Mouse (Mus musculus) yolk sac, embryonic 10.5 days (tissue): ENCODE results near the gene Cd48.
"Not testable (repeated sequence)": the region's sequence is repeated elsewhere in the genome, so short reads cannot be mapped to it uniquely, and the experiment has no call there.

Experiments
- DNase-seq: peaks from one replicate; pipeline ENCODE4 v3.0.0-alpha.2; 2017; ENCODE audit warnings: low spot score

Gene Cd48

DNA sequence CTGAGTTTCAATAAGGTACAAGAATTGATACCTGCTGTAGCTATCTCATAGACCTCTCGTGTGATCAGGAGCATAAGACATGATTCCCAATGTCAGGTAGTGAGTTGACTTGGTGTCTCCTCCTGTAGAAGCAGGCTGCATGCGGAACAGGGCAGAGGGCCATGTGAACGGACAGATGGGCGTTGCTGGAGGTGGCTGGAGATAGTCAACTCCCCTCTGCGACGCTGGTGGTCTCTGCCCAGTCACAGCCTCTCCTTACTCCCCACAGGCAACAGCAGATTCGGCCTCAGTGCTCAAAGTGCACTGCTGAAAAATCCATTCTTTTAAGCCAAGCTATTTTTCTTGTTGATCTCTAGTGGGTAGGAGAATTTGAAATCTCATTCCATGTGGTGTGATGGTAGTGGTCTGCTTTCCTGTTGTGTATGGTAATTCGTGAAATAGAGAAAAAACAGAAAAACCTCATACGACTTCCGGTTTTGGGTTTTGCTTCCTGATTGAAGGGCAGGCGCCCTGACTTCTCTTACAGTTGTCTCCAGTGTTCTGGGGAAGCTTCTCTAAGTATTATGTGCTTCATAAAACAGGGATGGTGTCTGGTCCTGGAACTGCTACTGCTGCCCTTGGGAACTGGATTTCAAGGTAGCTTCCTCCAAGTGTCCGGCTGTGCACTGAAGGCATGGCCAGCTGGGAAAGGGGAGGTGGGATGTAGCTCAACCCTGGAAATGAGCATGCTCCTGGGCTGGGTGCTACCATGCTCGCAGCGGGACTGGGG, at the start of gene Cd48:
TSS of gene Cd48 (plus strand) at position 479 of the 769 bp plus-strand sequence.
- DNase-seq = no peak

DNA sequence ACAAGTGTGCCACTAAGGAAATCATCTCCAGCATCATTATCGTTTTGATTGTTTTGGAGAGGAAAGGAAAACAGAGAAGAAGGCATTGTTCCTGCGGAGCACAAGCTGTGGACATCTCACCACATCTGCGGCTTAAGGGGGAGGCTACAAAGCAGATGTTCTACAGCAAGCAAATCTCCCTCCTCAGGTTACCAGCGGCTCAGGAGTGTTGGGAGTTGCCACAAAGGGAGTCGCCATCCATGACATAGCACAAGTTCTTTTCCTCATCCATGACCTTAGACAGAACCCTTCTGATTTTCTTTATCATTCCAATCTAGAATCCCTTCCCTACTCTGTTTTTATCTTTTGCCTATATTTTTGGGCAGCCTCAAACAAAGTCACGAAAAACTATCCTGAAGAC, 46.1 kb upstream of the Cd48 start:
- DNase-seq = no peak

- no peak for DNase-seq
Observed at GRCm38 (mm10) chr1:171637101-171637500, 44.7 kb upstream of the Cd48 start.

DNA sequence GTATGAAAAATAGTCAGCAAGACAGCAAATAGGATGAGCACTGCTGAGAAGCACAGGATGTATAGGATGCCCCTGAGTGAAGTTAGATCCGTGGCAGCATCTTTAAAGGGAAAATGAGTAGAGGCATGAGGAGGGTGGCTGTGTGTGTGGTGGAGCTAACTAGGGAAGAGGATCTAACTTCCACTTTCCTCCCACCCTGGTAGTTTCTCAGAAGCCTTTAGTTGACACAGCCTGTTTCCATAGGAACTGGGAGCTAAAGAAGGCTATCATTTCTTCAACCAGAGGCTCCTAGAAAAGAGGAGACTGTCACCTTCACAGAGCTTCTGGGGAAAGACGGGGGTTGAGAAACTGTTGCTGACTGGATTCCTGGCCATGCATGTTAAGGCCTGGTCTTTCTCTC, 43.1 kb upstream of the Cd48 start:
- DNase-seq = no peak

DNA sequence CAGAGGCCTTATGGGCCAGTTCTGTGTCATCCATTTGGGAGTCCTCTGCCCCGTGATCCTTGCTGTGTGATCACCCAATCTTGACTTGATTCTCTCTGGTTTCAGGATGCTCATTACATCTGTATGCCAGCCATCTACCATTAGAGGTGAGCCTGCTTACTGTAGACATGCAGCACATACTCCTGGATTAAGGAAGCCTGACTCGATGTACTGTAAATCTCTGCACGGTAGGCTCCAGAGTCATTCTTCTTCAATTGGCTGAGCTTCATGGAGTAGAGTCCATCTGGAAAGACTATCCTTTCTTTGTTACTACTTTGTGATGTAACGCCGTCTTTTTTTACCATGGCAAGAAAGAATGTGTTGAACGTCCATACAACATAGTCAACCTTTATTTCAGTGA, 41.0 kb upstream of the Cd48 start:
- no peak for DNase-seq

DNA sequence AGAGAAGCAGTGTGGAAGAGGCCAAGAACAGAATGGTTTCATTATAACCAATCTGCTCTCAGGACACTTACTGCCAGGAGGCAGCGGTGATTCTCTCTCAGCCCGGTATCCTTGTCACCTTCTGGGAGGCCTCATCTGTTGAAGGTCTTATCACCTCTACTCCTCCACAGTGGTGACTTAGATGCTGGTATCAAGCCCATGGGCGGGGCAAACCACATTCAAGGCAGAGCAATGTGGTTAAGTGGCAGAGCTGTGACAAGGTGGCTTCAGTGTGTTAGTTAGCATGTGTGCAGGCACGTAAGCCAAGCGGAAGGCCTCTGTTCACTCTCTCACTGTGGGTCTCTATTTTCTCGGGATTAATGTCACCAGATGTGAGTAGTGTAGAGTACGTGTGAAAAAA, 38.2 kb upstream of the Cd48 start:
- DNase-seq = no peak

DNA sequence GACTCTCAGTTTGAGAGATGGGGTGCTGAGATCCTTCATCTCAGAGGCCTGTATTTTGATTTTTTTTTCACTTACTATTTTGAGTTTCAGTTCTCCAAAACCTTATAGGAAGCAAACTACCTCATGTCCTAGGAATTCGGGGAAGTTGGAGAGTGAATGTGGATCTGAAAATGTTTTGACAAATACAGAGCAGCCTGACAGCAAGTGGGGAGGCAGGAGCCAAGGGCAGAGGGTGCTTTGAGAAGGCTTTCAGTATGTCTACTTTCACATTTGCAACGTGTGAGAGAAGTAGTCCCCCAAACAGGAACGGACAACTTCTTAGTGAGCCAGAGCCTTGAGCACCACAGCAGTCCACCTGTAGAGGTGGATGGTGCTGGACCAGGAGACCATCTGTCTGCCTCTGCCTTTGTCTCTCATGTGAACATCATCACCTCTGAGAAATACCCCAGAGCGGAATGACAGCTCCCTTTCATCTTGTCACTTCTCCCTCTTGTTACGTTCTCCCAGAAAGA, 35.3 kb upstream of the Cd48 start:
- no peak for DNase-seq

GRCm38 (mm10) chr1:171647716-171648115, 34.1 kb upstream of the Cd48 start:
- no peak for DNase-seq

DNA sequence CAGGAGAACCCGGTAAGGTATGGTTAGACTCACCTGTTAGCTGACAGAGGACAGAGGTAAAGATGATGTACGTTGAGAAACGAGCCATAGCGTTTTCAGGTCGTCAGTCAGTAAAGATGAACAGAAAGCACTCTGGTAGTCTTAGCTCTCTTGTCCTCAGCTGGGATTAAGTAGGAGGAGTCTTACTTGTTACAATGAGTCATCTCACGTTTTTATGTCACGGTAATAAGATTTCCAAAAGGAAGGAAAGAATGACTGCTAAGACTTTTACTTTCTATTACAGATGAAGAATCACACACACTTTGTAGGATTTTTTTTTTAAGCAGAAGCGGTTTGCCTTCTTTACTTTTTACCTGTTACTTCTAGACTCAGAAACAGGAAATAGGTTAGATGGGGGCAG, 33.0 kb upstream of the Cd48 start:
- no peak for DNase-seq

GRCm38 (mm10) chr1:171652734-171653133, 29.1 kb upstream of the Cd48 start, which contains the start of gene Slamf7:
Slamf7 (minus strand) TSS chr1:171653035.
- no peak for DNase-seq

DNA sequence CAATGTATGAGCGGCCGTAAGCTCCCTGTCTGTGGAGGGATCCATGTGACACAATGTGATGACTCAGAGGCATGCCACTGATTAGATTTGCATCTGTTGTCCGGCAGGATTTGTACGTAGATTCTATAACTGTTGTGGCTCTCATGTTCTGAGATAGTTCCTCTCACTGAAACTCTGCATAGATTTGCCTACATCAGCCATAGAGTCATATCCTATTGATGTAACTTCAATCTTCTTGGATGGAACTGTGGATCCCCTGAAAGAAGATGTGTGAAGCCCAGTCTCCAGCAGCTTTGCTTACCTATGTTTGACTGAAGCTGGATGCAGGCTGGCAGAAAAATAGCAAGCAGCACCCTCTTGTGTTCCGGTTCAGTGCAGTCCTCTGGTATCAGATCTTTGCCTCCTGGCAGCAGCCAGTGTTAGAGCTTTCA, 23.2 kb upstream of the Cd48 start:
- DNase-seq = no peak

DNA sequence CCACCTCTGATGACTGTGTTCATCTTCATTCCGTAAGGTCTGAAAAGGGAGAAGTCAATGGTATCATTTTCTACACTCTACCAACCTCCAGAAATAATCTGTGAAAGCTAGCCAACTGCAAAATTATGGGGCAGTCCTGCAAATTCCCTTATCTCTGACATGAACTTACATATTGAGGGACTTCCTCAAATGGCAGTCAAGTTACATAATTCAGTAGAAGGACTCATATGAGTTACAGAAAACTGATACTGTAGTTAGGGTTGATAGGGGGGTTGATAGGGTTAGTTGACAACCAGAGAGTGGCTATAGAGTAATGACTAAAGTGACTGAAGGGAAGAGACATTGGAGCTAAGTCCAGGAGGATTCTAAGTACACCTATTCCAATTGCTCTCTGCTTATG, 21.4 kb upstream of the Cd48 start:
- DNase-seq = no peak

GRCm38 (mm10) chr1:171661482-171661881, 20.3 kb upstream of the Cd48 start:
- no peak for DNase-seq

- DNase-seq = no peak
Observed at GRCm38 (mm10) chr1:171663757-171664156, 18.1 kb upstream of the Cd48 start.

- no peak for DNase-seq
Observed at GRCm38 (mm10) chr1:171666350-171666749, 15.5 kb upstream of the Cd48 start.

GRCm38 (mm10) chr1:171667160-171667559, 14.6 kb upstream of the Cd48 start:
- no peak for DNase-seq

DNA sequence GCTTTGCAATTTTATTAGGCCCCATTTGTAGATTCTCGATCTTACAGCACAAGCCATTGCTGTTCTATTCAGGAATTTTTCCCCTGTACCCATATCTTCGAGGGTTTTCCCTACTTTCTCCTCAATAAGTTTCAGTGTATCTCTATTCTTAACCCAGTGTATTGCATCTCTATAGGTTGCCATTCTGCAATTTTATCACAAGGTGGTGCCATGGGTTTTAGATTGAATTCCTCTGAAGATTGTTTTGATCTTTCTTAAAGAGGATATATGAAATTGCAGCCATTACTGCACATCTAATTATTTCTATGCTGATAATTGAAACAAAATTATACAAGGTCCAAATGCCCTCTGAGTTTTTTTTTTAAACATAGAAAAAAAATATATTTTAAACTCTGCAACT, 9.4 kb upstream of the Cd48 start:
- DNase-seq = not testable (repeated sequence)

GRCm38 (mm10) chr1:171672854-171673475, 8.8 kb upstream of the Cd48 start:
- DNase-seq = no peak

DNA sequence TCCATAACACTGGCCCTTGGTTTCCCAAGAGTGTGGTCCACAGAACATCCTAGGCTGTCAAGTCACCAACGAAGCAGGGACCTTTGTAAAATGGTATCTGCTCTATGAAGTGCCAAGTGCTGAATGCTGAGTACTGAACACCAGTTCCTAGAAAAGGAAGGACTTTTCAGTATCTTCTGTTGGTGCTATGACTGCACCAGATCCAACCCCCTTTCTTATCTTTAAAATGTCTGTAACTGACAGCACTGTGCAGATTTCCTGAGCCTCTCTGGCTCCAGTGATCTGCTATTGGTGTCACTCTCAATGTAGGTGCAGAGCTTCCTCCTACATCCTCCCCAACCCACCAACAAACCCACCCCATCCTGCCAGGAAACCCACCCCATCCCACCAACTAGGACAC, 7.3 kb upstream of the Cd48 start:
- DNase-seq = no peak

DNA sequence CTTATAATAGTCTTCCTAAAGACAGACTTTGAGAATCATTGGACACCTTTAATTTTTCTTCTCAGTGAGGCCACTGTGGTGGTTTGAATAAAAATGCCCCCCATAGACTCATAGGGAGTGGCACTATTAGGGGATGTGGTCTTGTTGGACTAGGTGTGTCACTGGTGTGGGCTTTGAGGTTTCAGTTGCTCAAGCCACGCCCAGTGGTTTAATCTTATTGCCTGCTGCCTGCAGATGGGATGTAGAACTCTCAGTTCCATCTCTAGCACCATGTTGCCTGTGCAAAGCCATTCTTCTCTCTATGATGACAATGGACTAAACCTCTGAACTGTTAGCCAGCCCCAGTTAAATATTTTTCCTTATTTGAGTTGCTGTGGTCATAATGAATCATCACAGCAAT, 4.1 kb upstream of the Cd48 start:
- DNase-seq = no peak

DNA sequence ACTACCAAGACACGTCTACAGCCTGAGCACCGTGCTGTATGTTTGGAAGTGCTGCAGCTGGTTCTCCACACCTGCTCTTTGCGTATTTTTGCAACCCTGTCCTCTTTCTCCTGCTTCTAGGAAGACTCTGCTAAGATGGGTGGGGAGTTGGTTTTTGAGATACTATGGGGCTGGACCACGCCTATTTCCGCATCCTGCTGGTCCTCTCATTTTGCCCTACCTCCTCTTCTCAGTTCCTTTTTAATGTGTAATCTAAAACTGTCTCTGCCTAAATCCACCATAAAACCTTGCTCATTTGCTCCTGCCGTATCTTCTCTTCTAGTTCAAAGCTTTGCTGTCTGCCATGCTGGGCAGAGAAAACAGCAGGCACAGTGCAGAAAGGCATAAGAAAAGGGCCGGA, 800 bp upstream of the Cd48 start:
- DNase-seq = no peak

DNA sequence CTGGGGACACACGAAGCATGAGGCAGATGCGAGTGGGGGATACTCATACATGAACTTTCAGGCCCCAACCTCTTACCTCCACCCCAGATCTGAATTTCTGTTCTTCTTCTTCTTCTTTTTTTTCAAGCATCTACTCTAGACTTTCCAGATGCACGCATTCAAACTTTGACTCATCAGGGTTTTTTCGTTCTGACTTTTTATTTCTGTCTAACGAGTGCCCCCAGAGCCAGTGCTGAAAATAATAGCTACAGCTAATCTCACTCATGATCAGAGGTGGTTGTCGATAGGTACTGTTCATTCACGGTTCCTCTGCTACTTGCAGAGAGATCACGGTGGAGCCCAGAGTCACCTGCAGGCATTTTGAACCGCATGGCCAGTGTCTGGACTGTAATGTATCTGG, 3.1 kb downstream of the Cd48 start:
- DNase-seq = no peak

DNA sequence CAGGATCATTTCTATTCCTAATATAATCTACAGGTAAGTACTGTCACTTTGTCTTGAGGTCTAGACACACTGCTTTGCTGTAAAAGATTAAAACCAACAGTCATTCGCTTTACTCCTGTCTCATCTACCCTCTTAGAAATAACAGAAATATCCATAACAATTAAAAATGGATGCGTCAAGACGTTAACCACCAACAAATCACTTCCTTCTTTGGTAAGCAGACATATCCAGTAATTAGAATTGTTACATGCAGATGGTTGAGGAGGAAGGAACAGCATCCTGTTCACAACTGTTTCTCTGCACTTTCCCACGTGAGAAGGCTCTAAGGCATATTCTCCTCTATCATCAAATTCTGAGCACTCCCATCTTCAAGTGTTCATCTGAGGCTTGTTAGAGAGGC, 5.5 kb downstream of the Cd48 start:
- DNase-seq = no peak

DNA sequence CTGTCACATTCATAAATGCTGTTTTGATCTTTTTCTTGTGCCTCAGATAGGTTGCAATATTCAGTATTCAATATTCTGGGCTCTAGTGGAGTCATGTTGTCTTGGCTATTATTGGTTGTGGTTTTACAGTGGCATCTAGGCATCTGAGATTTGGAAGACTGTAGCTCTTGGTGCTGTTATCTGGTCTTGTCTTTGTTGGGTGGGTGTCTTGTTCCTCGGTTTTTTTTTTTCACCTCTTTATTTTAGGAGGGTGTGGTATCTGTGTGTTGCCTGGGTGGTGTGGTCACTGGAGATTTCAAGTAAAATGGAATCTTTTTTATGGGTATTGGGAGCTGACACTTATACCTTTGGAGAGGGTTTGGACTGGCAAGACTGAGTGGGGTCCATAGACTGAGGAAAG, 12.1 kb downstream of the Cd48 start:
- no peak for DNase-seq
